Mouse (Mus musculus): ENCODE data around the gene Nsun2. TPM values are rescaled to one million over a fixed set of nuclear protein-coding genes. Genes with fewer than 3 reads are reported as not detected.

Nsun2 gene
- total RNA-seq, 2 experiments from 2014 or later = 117 to 233 TPM

DNA sequence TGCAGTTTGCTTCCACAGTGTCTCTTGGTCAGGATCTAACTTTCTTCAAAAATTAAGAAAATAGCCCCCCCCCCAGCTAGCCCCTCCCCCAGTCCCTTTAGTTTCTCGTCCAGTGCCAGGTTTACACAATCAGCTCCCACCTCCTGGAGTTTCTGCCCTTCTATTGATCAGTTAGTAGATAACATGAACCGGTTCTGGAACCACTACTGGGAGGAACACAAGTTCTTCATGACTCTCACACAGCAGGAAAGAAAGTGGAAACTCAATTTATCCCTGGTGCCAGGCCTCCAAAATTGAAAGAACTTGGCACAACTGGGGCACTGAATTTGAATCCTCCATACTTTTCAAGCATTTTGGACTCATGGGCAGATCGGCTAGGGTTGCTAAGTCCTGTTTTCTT is 121.0 kb downstream of the Nsun2 start:
- ATAC-seq (replicated peaks; ENCODE audit: poor library complexity, severe bottlenecking) = no peak

DNA sequence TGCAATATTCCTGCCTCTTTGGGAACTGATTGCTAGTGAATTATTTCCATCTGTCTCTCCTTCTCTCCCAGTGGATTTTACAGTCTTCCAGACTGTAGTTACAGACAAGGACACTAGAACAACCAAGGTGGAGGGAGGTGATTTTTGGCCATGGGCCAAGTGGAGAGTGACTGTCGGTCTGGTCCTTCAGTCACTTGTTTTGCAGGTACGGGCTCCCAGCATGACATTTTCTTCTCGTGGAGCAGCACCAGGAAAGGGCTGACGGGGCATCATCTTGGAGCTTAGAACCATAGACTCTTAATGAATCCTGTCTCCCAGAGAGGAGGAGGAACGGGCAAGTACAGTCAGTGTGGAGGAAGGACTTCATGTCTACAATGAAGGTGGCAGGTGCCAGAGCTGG is 138.6 kb downstream of the Nsun2 start:
- ATAC-seq (replicated peaks; ENCODE audit: poor library complexity, severe bottlenecking) = no peak

DNA sequence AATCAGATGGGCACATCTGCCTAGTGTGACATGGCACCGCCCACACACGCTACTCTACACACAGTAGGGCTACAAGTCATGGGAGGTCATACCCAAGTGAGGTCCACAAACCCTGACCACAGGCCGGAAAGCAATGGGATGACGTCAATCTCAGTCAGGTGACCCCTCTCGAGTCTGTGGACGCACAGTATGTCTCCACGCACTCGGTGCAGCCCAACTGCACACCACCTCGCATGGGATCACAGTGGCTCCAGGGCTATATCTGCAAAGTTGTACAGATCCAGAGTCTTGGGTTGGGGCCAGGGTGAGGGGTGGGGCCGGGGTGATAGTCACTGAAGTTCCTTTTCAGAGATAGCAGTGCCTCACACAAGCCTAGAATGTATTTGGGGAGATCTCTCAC is 139.0 kb downstream of the Nsun2 start:
- ATAC-seq (replicated peaks; ENCODE audit: poor library complexity, severe bottlenecking) = no peak

DNA sequence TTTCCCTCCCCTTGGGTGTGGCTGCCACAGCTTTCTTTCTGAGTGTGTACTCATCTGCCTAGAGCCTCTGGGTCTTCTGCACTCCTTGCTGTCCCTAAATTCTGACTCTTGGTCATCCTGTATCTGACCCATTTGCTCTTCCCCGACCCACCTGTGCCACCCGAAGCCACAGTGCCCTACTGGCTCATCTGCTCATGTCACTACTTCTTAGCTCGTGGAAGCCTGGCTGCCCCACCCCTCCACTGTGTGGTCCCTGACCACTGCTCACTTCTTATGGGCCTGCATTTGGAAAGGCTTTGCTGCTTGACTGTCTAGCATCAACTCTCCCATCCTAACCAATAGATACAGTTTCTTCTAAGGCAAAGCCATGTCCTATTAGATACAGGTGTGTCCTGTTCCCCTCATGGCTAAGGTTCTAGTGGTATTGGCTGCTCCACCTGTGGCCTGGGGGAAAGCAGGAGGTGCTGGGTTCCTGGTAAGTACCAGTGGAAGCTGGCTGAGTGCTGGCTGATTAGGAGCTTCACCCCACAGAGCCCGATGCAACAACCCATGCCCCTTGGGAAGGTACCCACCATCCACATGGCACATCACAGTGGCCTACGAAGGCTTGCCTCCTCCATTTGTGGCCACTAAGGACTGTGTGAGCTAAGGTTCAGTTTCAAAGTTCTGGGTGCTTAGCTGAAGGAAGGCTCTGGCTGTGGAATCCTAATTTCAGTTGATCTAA is 139.8 kb downstream of the Nsun2 start:
- ATAC-seq (replicated peaks; ENCODE audit: poor library complexity, severe bottlenecking) = no peak

DNA sequence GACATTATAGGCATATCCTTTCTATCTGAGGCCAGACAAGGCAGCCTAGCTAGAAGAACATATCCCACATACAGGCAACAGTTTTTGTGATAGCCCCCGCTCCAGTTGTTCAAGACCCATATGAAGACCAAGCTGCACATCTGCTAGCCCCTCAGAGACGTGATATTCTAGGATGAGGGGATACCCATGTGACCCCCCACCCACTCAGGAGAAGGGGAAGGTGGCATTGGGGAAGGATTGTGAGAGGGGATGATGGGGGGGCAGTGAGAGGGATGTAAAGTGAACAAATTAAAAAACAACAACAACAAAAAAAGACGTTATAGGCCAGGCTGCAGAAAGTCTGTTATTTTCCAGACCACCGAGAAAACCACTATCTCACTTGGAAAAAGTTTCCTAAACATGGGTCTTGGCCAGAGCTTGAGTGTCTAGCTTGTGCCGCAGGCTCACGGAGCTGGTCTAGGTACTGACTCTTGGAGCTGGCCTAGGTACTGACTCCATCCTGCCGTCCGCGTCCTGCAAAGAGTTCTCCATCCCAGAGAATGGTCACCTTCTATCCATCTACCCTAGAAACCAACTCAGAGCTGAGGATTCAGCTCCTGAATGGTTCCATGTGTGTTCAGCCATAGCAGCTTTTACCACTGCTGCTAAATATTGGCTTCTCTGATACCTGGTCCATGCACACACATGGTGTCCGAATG is 140.5 kb downstream of the Nsun2 start:
- ATAC-seq (replicated peaks; ENCODE audit: poor library complexity, severe bottlenecking) = no peak

Other genes starting within 250 kb of the Nsun2 start
- gene Tent4a, start 871 bp downstream of the Nsun2 start, total RNA-seq (2014; fragmentation: Nextera tagmentation) = 9.0 and 10.6 TPM in 2 replicates
- gene Tent4a, start 871 bp downstream of the Nsun2 start, total RNA-seq (2017) = 10.9 and 11.4 TPM in 2 replicates
- 3.7 and 4.6 TPM in 2 replicates for gene Srd5a1, start 77.7 kb downstream of the Nsun2 start, total RNA-seq (2014; fragmentation: Nextera tagmentation)
- gene Srd5a1, start 77.7 kb downstream of the Nsun2 start, total RNA-seq (2017) = 2.7 and 4.6 TPM in 2 replicates
- gene Ube2ql1, start 206.1 kb downstream of the Nsun2 start, total RNA-seq (2014; fragmentation: Nextera tagmentation) = not detected in 2 replicates
- gene Ube2ql1, start 206.1 kb downstream of the Nsun2 start, total RNA-seq (2017) = not detected in 2 replicates

Data from granulocyte monocyte progenitor cell, adult 5-6 weeks (primary cell).